Mouse (Mus musculus): ENCODE measurements around the gene Nipal3.

The Nipal3 gene

DNA sequence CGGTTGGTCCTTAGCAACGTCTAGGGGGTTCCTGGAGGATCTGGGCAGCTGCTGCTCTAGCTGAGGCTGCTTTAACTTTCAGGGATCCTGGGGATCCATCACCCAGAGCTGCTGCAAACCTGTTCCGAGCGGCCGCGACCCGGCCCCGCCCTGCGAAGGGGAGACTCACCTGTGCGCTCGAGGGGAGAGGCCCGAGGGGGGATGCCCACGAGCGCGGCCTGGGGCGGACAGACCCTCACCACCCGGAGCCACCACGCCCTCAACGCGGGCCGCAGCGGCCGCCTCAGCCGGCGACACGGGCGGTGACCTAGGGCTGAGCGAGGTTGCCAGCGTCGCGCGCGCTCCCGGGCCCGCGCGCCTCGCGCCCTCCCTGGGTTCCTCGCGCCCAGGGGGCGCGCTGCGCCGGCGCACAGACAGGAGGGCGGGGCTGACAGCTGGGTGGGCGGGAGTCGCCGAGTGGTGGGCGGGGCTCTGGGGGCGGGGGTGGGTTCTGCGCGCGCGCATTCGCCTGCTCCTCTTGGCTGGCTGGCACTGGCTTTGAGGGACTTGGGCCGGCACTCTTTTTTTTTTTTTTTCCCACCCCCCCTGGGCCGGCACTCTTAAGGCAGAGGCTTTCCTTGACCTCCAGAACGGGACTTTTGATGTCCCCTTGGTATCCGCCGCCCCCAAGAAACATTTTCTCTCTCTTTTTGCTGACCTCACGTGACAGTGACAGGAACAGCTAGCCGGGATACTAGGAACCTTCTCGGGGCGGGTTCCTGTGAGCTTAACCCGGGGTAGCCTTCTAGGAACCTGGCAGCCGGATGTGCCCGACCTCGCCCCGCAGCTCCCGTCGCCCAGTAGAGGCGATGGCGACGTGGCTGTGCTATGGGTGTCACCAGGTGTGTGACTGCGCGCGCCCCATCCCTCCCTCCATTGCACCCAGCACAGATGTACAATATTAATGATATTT is 61.1 kb downstream of the Nipal3 start, which contains the start of gene Rcan3:
TSS of gene Rcan3 (minus strand) at position 411 of the 952 bp plus-strand sequence.
- peak; percentile 35 for DNase-seq (ENCODE audit: low read depth)

- no peak for DNase-seq (ENCODE audit: low read depth)
Measured at GRCm38 (mm10) chr4:135433086-135433442, 61.8 kb downstream of the Nipal3 start.

GRCm38 (mm10) chr4:135429990-135430760 is 64.7 kb downstream of the Nipal3 start:
- DNase-seq (ENCODE audit: low read depth): no peak

GRCm38 (mm10) chr4:135429383-135429782 is 65.5 kb downstream of the Nipal3 start:
- DNase-seq (ENCODE audit: low read depth): no peak

DNA sequence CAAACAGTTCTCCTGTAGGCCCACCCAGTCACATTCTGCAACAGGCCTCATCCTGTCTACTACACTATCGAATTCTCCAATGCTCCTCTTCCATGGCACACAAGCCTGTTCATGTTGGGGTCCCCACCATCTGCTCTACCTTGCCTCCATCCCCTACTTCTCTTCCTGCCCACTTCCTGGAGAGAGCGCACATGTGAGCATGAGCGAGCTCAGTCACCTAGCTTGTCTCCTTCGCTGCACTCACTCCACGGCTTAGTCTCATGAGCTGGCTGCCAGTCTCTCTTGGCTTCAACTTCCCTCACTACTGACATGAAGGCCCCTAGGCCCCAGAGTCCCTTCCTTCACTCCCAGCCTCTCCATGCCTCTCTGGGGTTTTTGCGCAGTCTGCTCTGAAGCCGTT is 68.3 kb downstream of the Nipal3 start:
- DNase-seq (ENCODE audit: low read depth): no peak

DNA sequence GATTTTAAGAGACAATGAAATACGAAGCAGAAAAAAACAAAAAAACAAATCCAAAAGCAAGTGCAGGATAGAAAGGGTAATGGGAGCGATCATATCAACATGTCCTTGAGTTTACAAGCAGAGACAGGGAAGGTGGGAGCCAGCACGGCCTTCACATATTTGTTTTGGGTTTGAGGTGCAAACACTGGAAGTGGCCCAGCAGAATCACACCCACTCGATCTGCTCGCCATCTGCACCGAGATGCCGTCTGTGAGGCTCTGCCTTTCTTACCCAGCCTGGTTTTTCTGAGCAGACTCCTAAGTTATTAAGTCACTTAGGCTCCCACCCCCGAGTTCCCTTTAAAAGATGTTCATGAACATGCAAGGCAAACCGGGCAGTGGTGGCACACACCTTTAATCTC is 69.2 kb downstream of the Nipal3 start:
- no peak for DNase-seq (ENCODE audit: low read depth)

- DNase-seq (ENCODE audit: low read depth): no peak
Measured at GRCm38 (mm10) chr4:135420961-135421360, 73.9 kb downstream of the Nipal3 start.

DNA sequence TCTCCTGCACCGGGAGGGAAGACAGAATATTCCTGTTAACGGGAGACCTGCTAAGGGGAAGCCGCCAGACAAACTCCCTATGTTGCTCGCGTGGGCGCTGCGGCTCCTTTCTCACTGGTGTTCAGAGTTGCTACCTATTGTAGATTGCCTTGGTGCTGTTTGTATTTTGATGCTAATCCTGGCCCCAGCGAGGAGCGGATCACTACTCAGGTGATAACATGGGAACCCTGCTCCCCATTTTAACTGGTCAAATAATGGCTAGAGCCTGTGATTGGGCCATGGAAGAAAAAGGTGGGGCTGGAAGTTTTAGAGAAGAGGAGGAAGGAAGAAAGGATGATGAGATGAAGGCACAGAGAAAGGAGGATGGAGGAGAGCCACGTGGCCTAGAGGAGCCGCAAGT is 74.4 kb downstream of the Nipal3 start:
- no peak for DNase-seq (ENCODE audit: low read depth)

- DNase-seq (ENCODE audit: low read depth): no peak
Measured at GRCm38 (mm10) chr4:135419996-135420395, 74.8 kb downstream of the Nipal3 start.

DNA sequence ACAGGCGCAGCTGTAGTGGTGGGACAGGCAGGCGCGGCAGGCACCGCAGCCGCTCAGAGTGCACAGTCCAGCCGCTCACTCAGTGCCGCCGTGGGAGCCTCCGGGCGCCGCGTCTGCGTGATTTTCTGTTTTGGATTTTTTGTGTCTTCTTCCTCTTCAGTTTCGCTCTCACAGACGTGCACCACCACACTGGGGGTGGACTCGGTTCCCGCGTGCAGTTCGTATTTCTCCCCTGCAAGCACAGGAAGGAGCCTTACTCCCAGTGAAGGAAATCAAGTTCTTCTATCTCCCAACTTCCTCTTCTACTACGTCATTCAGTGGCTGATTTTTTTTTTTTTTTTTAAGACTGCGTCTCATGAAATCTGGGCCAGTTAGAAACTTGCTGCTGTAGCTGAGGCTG is 78.5 kb downstream of the Nipal3 start:
- DNase-seq (ENCODE audit: low read depth): no peak

DNA sequence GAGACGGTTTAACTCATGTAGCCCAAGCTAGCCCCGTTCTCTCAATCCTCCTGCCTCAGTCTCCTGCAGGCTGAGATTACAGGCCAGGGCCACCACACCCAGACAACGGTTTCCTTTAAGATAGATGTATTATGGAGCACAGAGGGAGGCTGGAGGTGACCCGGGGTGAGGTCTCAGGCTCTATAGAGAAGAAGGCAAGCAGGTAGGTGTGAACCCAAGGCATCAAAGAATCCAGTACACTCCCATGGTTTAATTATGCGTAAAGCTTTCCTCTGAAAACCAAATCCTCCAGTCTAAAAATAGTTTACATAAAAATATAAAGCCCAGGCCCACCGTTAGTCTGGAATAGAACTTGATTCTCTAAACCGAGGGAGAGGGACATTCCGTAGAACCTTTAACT is 81.3 kb downstream of the Nipal3 start:
- no peak for DNase-seq (ENCODE audit: low read depth)

DNA sequence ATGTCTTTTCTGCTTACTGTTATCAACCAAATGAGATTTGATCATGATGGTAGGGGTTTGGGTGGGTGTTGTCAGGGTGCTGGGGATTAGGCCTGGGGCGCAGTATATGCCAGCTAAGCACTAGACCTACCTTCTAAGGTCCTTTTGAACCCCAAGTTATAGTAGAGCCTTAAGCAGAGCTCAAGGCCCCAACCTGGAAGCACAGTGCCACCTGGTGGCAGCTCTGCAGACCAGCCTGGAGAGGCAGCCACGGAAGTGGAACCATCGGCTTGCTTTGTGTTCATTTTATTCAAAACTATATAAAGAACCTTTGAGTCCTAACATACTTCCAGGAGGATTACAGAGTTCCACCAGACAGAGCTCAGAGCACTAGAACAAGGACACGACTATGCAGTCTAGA is 83.2 kb downstream of the Nipal3 start:
- DNase-seq (ENCODE audit: low read depth): no peak

- peak; percentile 41 for DNase-seq (ENCODE audit: low read depth)
Measured at GRCm38 (mm10) chr4:135406180-135406579, 88.7 kb downstream of the Nipal3 start.

DNA sequence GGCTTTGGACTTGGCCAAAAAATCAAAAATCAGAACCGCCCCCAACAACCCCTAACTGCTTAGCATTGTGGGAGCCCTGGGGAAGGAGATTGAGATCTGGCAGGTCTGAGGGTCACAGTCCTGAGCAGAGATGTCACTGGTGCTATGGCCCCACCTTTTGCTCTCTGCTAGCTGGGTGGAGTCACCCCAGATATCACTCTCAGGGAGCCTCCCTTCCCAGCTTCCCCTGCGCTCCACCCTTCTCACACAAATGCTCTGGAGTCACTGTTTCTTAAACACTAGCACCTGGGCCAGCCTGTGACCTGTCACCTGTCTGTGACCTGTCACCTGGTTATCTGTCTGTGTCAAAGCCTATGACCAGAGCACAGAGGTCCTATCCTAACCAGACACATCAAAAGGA is 89.9 kb downstream of the Nipal3 start:
- DNase-seq (ENCODE audit: low read depth): no peak

GRCm38 (mm10) chr4:135404048-135404447 is 90.8 kb downstream of the Nipal3 start:
- no peak for DNase-seq (ENCODE audit: low read depth)

- no peak for DNase-seq (ENCODE audit: low read depth)
Measured at GRCm38 (mm10) chr4:135401881-135402280, 93.0 kb downstream of the Nipal3 start.

GRCm38 (mm10) chr4:135397991-135398390 is 96.8 kb downstream of the Nipal3 start, which contains the start of gene Ncmap:
Gene Ncmap, minus strand, starts transcription at chr4:135398227.
- no peak for DNase-seq (ENCODE audit: low read depth)

GRCm38 (mm10) chr4:135397551-135397950 is 97.3 kb downstream of the Nipal3 start:
- DNase-seq (ENCODE audit: low read depth): no peak

DNA sequence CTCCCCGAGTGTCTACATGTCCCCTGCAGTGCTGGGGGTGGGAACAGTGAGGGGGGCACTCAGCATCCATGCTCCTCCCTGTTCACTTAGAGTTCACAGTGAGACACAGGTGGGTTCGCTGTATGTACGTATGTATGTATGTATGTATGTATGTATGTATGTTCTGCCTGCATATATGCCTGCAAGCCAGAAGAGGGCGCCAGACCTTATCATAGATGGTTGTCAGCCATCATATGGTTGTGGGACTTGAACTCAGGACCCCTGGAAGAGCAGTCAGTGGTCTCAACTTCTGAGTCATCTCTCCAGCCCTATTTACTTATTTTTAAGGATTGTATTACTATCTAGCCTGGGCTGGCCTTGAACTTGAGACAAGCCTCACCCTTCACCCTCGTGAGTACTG is 98.5 kb downstream of the Nipal3 start:
- no peak for DNase-seq (ENCODE audit: low read depth)
